Mouse (Mus musculus) forebrain, embryonic 15.5 days (tissue): ENCODE measurements around the gene Coq8a. TPM values are rescaled to one million over a fixed set of nuclear protein-coding genes. Genes with fewer than 3 reads are reported as not detected.

Experiments used
- ATAC-seq: fragments of 200-750 bp; cut with Nextera tagmentation; replicated peaks from 2 replicates; pipeline ENCODE4 v1.8.0; 2017; ENCODE audit warnings: mild to moderate bottlenecking, moderate TSS enrichment, moderate library complexity
- H3K27ac ChIP-seq: fragments of 300-500 bp; sonication (generic); replicated peaks from 2 replicates; pipeline ENCODE4 v1.5.1; 2015; ENCODE audit warnings: mild to moderate bottlenecking, inconsistent platforms
- H3K27me3 ChIP-seq: fragments of 300-500 bp; sonication (generic); 2 replicates; pipeline ENCODE4 v1.6.1; 2015; ENCODE audit warnings: inconsistent platforms
- H3K36me3 ChIP-seq: fragments of 300-500 bp; sonication (generic); 2 replicates; pipeline ENCODE4 v1.6.1; 2015; ENCODE audit warnings: mild to moderate bottlenecking, inconsistent platforms
- H3K4me1 ChIP-seq: fragments of 300-500 bp; sonication (generic); 2 replicates; pipeline ENCODE4 v1.6.1; 2015; ENCODE audit warnings: inconsistent platforms
- H3K4me2 ChIP-seq: fragments of 300-500 bp; sonication (generic); replicated peaks from 2 replicates; pipeline ENCODE4 v1.6.1; 2015; ENCODE audit warnings: mild to moderate bottlenecking, inconsistent platforms
- H3K4me3 ChIP-seq: fragments of 300-500 bp; sonication (generic); 2 replicates; pipeline ENCODE4 v1.5.1; 2015; ENCODE audit warnings: mild to moderate bottlenecking, inconsistent platforms
- H3K9ac ChIP-seq: fragments of 300-500 bp; sonication (generic); replicated peaks from 2 replicates; pipeline ENCODE4 v1.6.1; 2015; ENCODE audit warnings: mild to moderate bottlenecking, inconsistent platforms
- H3K9me3 ChIP-seq: fragments of 300-500 bp; sonication (generic); 2 replicates; pipeline ENCODE4 v1.6.1; 2016; ENCODE audit warnings: inconsistent platforms
- WGBS: fragments of 180-500 bp; shearing (Covaris S2); methylation state at CpG from one replicate; pipeline ENCODE4 v1.1.7; 2015; ENCODE audit warnings: mixed read lengths; 5-methylcytosine and 5-hydroxymethylcytosine counted together
- polyA plus RNA-seq: library from polyadenylated mRNA; unstranded; fragments of >200 nt; fragmentation: Nextera tagmentation; extraction: Ambion mirVana; gene quantifications from 2 replicates; pipeline ENCODE4 v1.2.1, GENCODE M21; 2015

The Coq8a gene
- polyA plus RNA-seq, 1 experiment from 2014 or later: 4.6 TPM

- no peak overlapping the region for H3K4me2 ChIP-seq
- WGBS: 83% methylated on average over 2 of the region's 2 CpGs
- H3K36me3 ChIP-seq: no peaks in the 10 kb centered on the region
- H3K27me3 ChIP-seq: no peaks in the 10 kb centered on the region
- H3K27ac ChIP-seq: no peak overlapping the region
- H3K9me3 ChIP-seq: no peaks in the 10 kb centered on the region
- ATAC-seq: no peak
- H3K4me1 ChIP-seq: no peaks in the 10 kb centered on the region
- no peak overlapping the region for H3K9ac ChIP-seq
- no peak overlapping the region for H3K4me3 ChIP-seq
Observed at GRCm38 (mm10) chr1:180171883-180172282, 27.5 kb downstream of the Coq8a start.

- no peaks in the 10 kb centered on the region for H3K9me3 ChIP-seq
- H3K36me3 ChIP-seq: no peaks in the 10 kb centered on the region
- H3K4me2 ChIP-seq: no peak overlapping the region
- 91% methylated on average over 8 of the region's 8 CpGs for WGBS
- H3K4me1 ChIP-seq: no peaks in the 10 kb centered on the region
- H3K4me3 ChIP-seq: no peak overlapping the region
- ATAC-seq: no peak
- H3K27ac ChIP-seq: no peak overlapping the region
- H3K9ac ChIP-seq: no peak overlapping the region
- no peaks in the 10 kb centered on the region for H3K27me3 ChIP-seq
Observed at GRCm38 (mm10) chr1:180170071-180170470, 29.3 kb downstream of the Coq8a start.

- no peak overlapping the region for H3K9ac ChIP-seq
- H3K9me3 ChIP-seq: no peaks in the 10 kb centered on the region
- no peaks in the 10 kb centered on the region for H3K36me3 ChIP-seq
- 93% methylated on average over 7 of the region's 7 CpGs for WGBS
- no peak overlapping the region for H3K4me2 ChIP-seq
- no peak overlapping the region for H3K4me3 ChIP-seq
- ATAC-seq: no peak
- H3K4me1 ChIP-seq: no peaks in the 10 kb centered on the region
- no peak overlapping the region for H3K27ac ChIP-seq
- no peaks in the 10 kb centered on the region for H3K27me3 ChIP-seq
Observed at GRCm38 (mm10) chr1:180169161-180169560, 30.2 kb downstream of the Coq8a start.

- ATAC-seq: no peak
- 93% methylated on average over 6 of the region's 6 CpGs for WGBS
- no peaks in the 10 kb centered on the region for H3K27me3 ChIP-seq
Observed at GRCm38 (mm10) chr1:180168294-180168693, 31.1 kb downstream of the Coq8a start.

GRCm38 (mm10) chr1:180166533-180166932, 32.9 kb downstream of the Coq8a start:
- 82% methylated on average over 5 of the region's 5 CpGs for WGBS
- Histone ChIP-seq H3K36me3 (peaks cover 21% of the 10 kb centered on the region; the same call in 1 of the 2 replicates), H3K9me3 (no peaks in the 10 kb centered on the region), H3K9ac (no peak overlapping the region), H3K4me3 (no peak overlapping the region), H3K27me3 (no peaks in the 10 kb centered on the region), H3K4me1 (no peaks in the 10 kb centered on the region), H3K4me2 (no peak overlapping the region), H3K27ac (no peak overlapping the region)
- ATAC-seq: no peak

More at GRCm38 (mm10) chr1:180168294-180168693, 31.1 kb downstream of the Coq8a start:
- Histone ChIP-seq H3K36me3 (0 out of 2 replicates have a peak, but pooled peaks cover 7% of the 10 kb centered on the region), H3K4me3 (no peak overlapping the region), H3K9me3 (no peaks in the 10 kb centered on the region), H3K4me2 (no peak overlapping the region), H3K27ac (no peak overlapping the region), H3K9ac (no peak overlapping the region), H3K4me1 (no peaks in the 10 kb centered on the region)

GRCm38 (mm10) chr1:180162986-180163385, 36.4 kb downstream of the Coq8a start:
- H3K9ac ChIP-seq: no peak overlapping the region
- no peak overlapping the region for H3K27ac ChIP-seq
- ATAC-seq: no peak
- H3K36me3 ChIP-seq: peaks cover 26% of the 10 kb centered on the region; the same call in 1 of the 2 replicates
- no peak overlapping the region for H3K4me2 ChIP-seq
- no peaks in the 10 kb centered on the region for H3K27me3 ChIP-seq
- no peak overlapping the region for H3K4me3 ChIP-seq
- H3K4me1 ChIP-seq: no peaks in the 10 kb centered on the region
- 86% methylated on average over 7 of the region's 7 CpGs for WGBS
- H3K9me3 ChIP-seq: no peaks in the 10 kb centered on the region

- no peak overlapping the region for H3K4me3 ChIP-seq
- no peaks in the 10 kb centered on the region for H3K9me3 ChIP-seq
- no peak for ATAC-seq
- no peak overlapping the region for H3K27ac ChIP-seq
- peaks cover 26% of the 10 kb centered on the region; the same call in 1 of the 2 replicates for H3K36me3 ChIP-seq
- WGBS: 92% methylated on average over 20 of the region's 20 CpGs
- no peak overlapping the region for H3K4me2 ChIP-seq
- H3K4me1 ChIP-seq: no peaks in the 10 kb centered on the region
- H3K27me3 ChIP-seq: no peaks in the 10 kb centered on the region
- H3K9ac ChIP-seq: no peak overlapping the region
Observed at GRCm38 (mm10) chr1:180161566-180162355, 37.6 kb downstream of the Coq8a start.

GRCm38 (mm10) chr1:180161160-180161559, 38.2 kb downstream of the Coq8a start:
- no peak overlapping the region for H3K4me3 ChIP-seq

GRCm38 (mm10) chr1:180160545-180160944, 38.9 kb downstream of the Coq8a start:
- Histone ChIP-seq H3K4me2 (no peak overlapping the region), H3K27ac (no peak overlapping the region), H3K9me3 (no peaks in the 10 kb centered on the region), H3K4me1 (no peaks in the 10 kb centered on the region), H3K27me3 (no peaks in the 10 kb centered on the region), H3K4me3 (no peak overlapping the region), H3K9ac (no peak overlapping the region), H3K36me3 (peaks cover 26% of the 10 kb centered on the region; the same call in 1 of the 2 replicates)
- ATAC-seq: no peak
- 76% methylated on average over 2 of the region's 2 CpGs for WGBS

More at GRCm38 (mm10) chr1:180161160-180161559, 38.2 kb downstream of the Coq8a start:
- no peak overlapping the region for H3K27ac ChIP-seq
- peaks cover 26% of the 10 kb centered on the region; the same call in 1 of the 2 replicates for H3K36me3 ChIP-seq
- no peaks in the 10 kb centered on the region for H3K4me1 ChIP-seq
- no peak overlapping the region for H3K9ac ChIP-seq
- 69% methylated on average over 3 of the region's 3 CpGs for WGBS
- no peaks in the 10 kb centered on the region for H3K27me3 ChIP-seq
- no peak overlapping the region for H3K4me2 ChIP-seq
- no peak for ATAC-seq
- no peaks in the 10 kb centered on the region for H3K9me3 ChIP-seq

GRCm38 (mm10) chr1:180158648-180159047, 40.8 kb downstream of the Coq8a start:
- 87% methylated on average over 2 of the region's 2 CpGs for WGBS
- no peaks in the 10 kb centered on the region for H3K4me1 ChIP-seq
- no peak overlapping the region for H3K27ac ChIP-seq
- H3K36me3 ChIP-seq: peaks cover 22% of the 10 kb centered on the region; the same call in 1 of the 2 replicates
- H3K9ac ChIP-seq: no peak overlapping the region
- no peak overlapping the region for H3K4me3 ChIP-seq
- no peak for ATAC-seq
- no peaks in the 10 kb centered on the region for H3K9me3 ChIP-seq
- H3K27me3 ChIP-seq: no peaks in the 10 kb centered on the region
- H3K4me2 ChIP-seq: no peak overlapping the region

GRCm38 (mm10) chr1:180151191-180151590, 48.2 kb downstream of the Coq8a start:
- ATAC-seq: no peak
- no peaks in the 10 kb centered on the region for H3K9me3 ChIP-seq
- H3K4me1 ChIP-seq: no peaks in the 10 kb centered on the region
- H3K4me3 ChIP-seq: no peak overlapping the region
- H3K27ac ChIP-seq: no peak overlapping the region
- peaks cover 28% of the 10 kb centered on the region for H3K36me3 ChIP-seq
- no peak overlapping the region for H3K9ac ChIP-seq
- 80% methylated on average over 8 of the region's 8 CpGs for WGBS
- H3K27me3 ChIP-seq: no peaks in the 10 kb centered on the region
- no peak overlapping the region for H3K4me2 ChIP-seq

- Histone ChIP-seq H3K9me3 (no peaks in the 10 kb centered on the region), H3K4me3 (no peak overlapping the region), H3K36me3 (peaks cover 38% of the 10 kb centered on the region), H3K9ac (no peak overlapping the region), H3K27me3 (no peaks in the 10 kb centered on the region), H3K4me2 (no peak overlapping the region), H3K4me1 (no peaks in the 10 kb centered on the region), H3K27ac (no peak overlapping the region)
- no peak for ATAC-seq
- 86% methylated on average over 4 of the region's 4 CpGs for WGBS
Observed at GRCm38 (mm10) chr1:180148563-180148962, 50.8 kb downstream of the Coq8a start.
